Mouse (Mus musculus): Measurements from ENCODE around the gene Dock2. TPM values are rescaled to one million over a fixed set of nuclear protein-coding genes. Genes with fewer than 3 reads are reported as not detected.
A peak's percentile ranks its signal among the peaks of the same experiment; 100 is the strongest.

Gene Dock2
- total and polyA plus RNA-seq, 2 experiments from 2014 or later, result 1.0 to 1.4 TPM

GRCm38 (mm10) chr11:34796097-34796496 is 12.4 kb upstream of the Dock2 start:
- H3K27ac ChIP-seq, result no peak overlapping the region
- no peaks in the 10 kb centered on the region for H3K27me3 ChIP-seq (ENCODE audit: insufficient read depth, low read length)
- H3K36me3 ChIP-seq (ENCODE audit: insufficient read depth, low read length), result no peaks in the 10 kb centered on the region
- no peak overlapping the region for H3K9ac ChIP-seq (replicated peaks; ENCODE audit: low read length)
- H3K4me1 ChIP-seq (ENCODE audit: insufficient read depth, low read length), result no peaks in the 10 kb centered on the region
- ATAC-seq (no peak), DNase-seq (ENCODE audit: low spot score) (no peak)
- WGBS, result 28% methylated on average over 4 of the region's 4 CpGs
- no peaks in the 10 kb centered on the region for H3K9me3 ChIP-seq (ENCODE audit: low read length)
- TF ChIP-seq CTCF (IDR thresholded peaks at IDR 0.05; ENCODE audit: low read depth), result peak; percentile 25; the same call in 1 of the 2 replicates
- no peak overlapping the region for H3K4me2 ChIP-seq (ENCODE audit: low read depth, low read length)
- H3K4me3 ChIP-seq (ENCODE audit: low read length), result no peak overlapping the region

GRCm38 (mm10) chr11:34791872-34792271 is 8.2 kb upstream of the Dock2 start:
- H3K4me1 ChIP-seq (ENCODE audit: insufficient read depth, low read length), result no peaks in the 10 kb centered on the region
- no peak for TF ChIP-seq CTCF (IDR thresholded peaks at IDR 0.05; ENCODE audit: low read depth)

GRCm38 (mm10) chr11:34784864-34785263 is 1.2 kb upstream of the Dock2 start:
- ATAC-seq (no peak), DNase-seq (ENCODE audit: low spot score) (peak; percentile 9)
- Histone ChIP-seq H3K27me3 (ENCODE audit: insufficient read depth, low read length) (no peaks in the 10 kb centered on the region), H3K36me3 (ENCODE audit: insufficient read depth, low read length) (no peaks in the 10 kb centered on the region), H3K4me3 (ENCODE audit: low read length) (no peak overlapping the region), H3K4me1 (ENCODE audit: insufficient read depth, low read length) (no peaks in the 10 kb centered on the region), H3K9ac (replicated peaks; ENCODE audit: low read length) (no peak overlapping the region), H3K4me2 (ENCODE audit: low read depth, low read length) (no peak overlapping the region), H3K9me3 (ENCODE audit: low read length) (no peaks in the 10 kb centered on the region), H3K27ac (no peak overlapping the region)
- no peak for TF ChIP-seq CTCF (IDR thresholded peaks at IDR 0.05; ENCODE audit: low read depth)

More at GRCm38 (mm10) chr11:34791872-34792271, 8.2 kb upstream of the Dock2 start:
- Histone ChIP-seq H3K36me3 (ENCODE audit: insufficient read depth, low read length) (no peaks in the 10 kb centered on the region), H3K9me3 (ENCODE audit: low read length) (no peaks in the 10 kb centered on the region), H3K9ac (replicated peaks; ENCODE audit: low read length) (no peak overlapping the region), H3K4me3 (ENCODE audit: low read length) (no peak overlapping the region), H3K27ac (no peak overlapping the region), H3K27me3 (ENCODE audit: insufficient read depth, low read length) (no peaks in the 10 kb centered on the region), H3K4me2 (ENCODE audit: low read depth, low read length) (no peak overlapping the region)
- WGBS, result 67% methylated on average over 8 of the region's 8 CpGs
- ATAC-seq (no peak), DNase-seq (ENCODE audit: low spot score) (no peak)

GRCm38 (mm10) chr11:34782516-34783430 is 919 bp downstream of the Dock2 start:
- no peak overlapping the region for H3K4me2 ChIP-seq (ENCODE audit: low read depth, low read length)
- no peak overlapping the region for H3K9ac ChIP-seq (replicated peaks; ENCODE audit: low read length)
- H3K4me1 ChIP-seq (ENCODE audit: insufficient read depth, low read length), result no peaks in the 10 kb centered on the region
- H3K27me3 ChIP-seq (ENCODE audit: insufficient read depth, low read length), result no peaks in the 10 kb centered on the region
- WGBS, result 82% methylated on average over 8 of the region's 8 CpGs
- no peak overlapping the region for H3K4me3 ChIP-seq (ENCODE audit: low read length)
- TF ChIP-seq CTCF (IDR thresholded peaks at IDR 0.05; ENCODE audit: low read depth), result no peak
- H3K27ac ChIP-seq, result no peak overlapping the region
- H3K36me3 ChIP-seq (ENCODE audit: insufficient read depth, low read length), result no peaks in the 10 kb centered on the region
- DNase-seq (ENCODE audit: low spot score) (no peak), ATAC-seq (no peak)
- no peaks in the 10 kb centered on the region for H3K9me3 ChIP-seq (ENCODE audit: low read length)

GRCm38 (mm10) chr11:34780786-34781185 is 2.9 kb downstream of the Dock2 start:
- Histone ChIP-seq H3K9ac (replicated peaks; ENCODE audit: low read length) (no peak overlapping the region), H3K4me1 (ENCODE audit: insufficient read depth, low read length) (no peaks in the 10 kb centered on the region), H3K27me3 (ENCODE audit: insufficient read depth, low read length) (no peaks in the 10 kb centered on the region), H3K9me3 (ENCODE audit: low read length) (no peaks in the 10 kb centered on the region), H3K36me3 (ENCODE audit: insufficient read depth, low read length) (no peaks in the 10 kb centered on the region), H3K4me3 (ENCODE audit: low read length) (no peak overlapping the region), H3K27ac (no peak overlapping the region), H3K4me2 (ENCODE audit: low read depth, low read length) (no peak overlapping the region)
- DNase-seq (ENCODE audit: low spot score) (no peak), ATAC-seq (no peak)
- no peak for TF ChIP-seq CTCF (IDR thresholded peaks at IDR 0.05; ENCODE audit: low read depth)
- 82% methylated on average over 2 of the region's 2 CpGs for WGBS

GRCm38 (mm10) chr11:34779966-34780365 is 3.7 kb downstream of the Dock2 start:
- no peak overlapping the region for H3K27ac ChIP-seq
- ATAC-seq (no peak), DNase-seq (ENCODE audit: low spot score) (no peak)
- no peaks in the 10 kb centered on the region for H3K9me3 ChIP-seq (ENCODE audit: low read length)
- H3K36me3 ChIP-seq (ENCODE audit: insufficient read depth, low read length), result no peaks in the 10 kb centered on the region
- H3K9ac ChIP-seq (replicated peaks; ENCODE audit: low read length), result no peak overlapping the region
- H3K4me3 ChIP-seq (ENCODE audit: low read length), result no peak overlapping the region
- no peak overlapping the region for H3K4me2 ChIP-seq (ENCODE audit: low read depth, low read length)
- H3K4me1 ChIP-seq (ENCODE audit: insufficient read depth, low read length), result no peaks in the 10 kb centered on the region
- no peaks in the 10 kb centered on the region for H3K27me3 ChIP-seq (ENCODE audit: insufficient read depth, low read length)
- no peak for TF ChIP-seq CTCF (IDR thresholded peaks at IDR 0.05; ENCODE audit: low read depth)
- WGBS, result 88% methylated on average over 4 of the region's 4 CpGs

GRCm38 (mm10) chr11:34778351-34778750 is 5.3 kb downstream of the Dock2 start:
- Histone ChIP-seq H3K9me3 (ENCODE audit: low read length) (no peaks in the 10 kb centered on the region), H3K9ac (replicated peaks; ENCODE audit: low read length) (no peak overlapping the region), H3K27ac (no peak overlapping the region), H3K4me3 (ENCODE audit: low read length) (no peak overlapping the region), H3K27me3 (ENCODE audit: insufficient read depth, low read length) (no peaks in the 10 kb centered on the region), H3K4me2 (ENCODE audit: low read depth, low read length) (no peak overlapping the region), H3K4me1 (ENCODE audit: insufficient read depth, low read length) (no peaks in the 10 kb centered on the region), H3K36me3 (ENCODE audit: insufficient read depth, low read length) (no peaks in the 10 kb centered on the region)
- 77% methylated on average over 3 of the region's 3 CpGs for WGBS
- TF ChIP-seq CTCF (IDR thresholded peaks at IDR 0.05; ENCODE audit: low read depth), result no peak
- DNase-seq (ENCODE audit: low spot score) (no peak), ATAC-seq (no peak)

Measured in hindbrain, postnatal 0 days (tissue).